Mouse (Mus musculus) G1E (cell line): Measurements from ENCODE around the gene Mrpl48. TPM values are rescaled to one million over a fixed set of nuclear protein-coding genes. Genes with fewer than 3 reads are reported as not detected.
A peak's percentile ranks its signal among the peaks of the same experiment; 100 is the strongest.

ENCODE experiments used
- ATAC-seq: 2 replicates; pipeline ENCODE4 v1.8.0; 2016; ENCODE audit warnings: mild to moderate bottlenecking; ENCODE audit not compliant: insufficient number of reproducible peaks, poor library complexity, low FRiP score, severe bottlenecking; ENCODE audit errors: extremely low read depth
- DNase-seq: peaks from one replicate; pipeline ENCODE4 v3.0.0; 2012; ENCODE audit warnings: low spot score
- H3K27me3 ChIP-seq: 2 replicates; pipeline ENCODE4 v1.6.1; 2012; ENCODE audit warnings: mild to moderate bottlenecking, low read length, inconsistent platforms; ENCODE audit not compliant: insufficient read depth
- H3K36me3 ChIP-seq: replicated peaks from 2 replicates; pipeline ENCODE3; 2012; ENCODE audit warnings: mild to moderate bottlenecking, inconsistent platforms
- H3K4me1 ChIP-seq: 2 replicates; pipeline ENCODE4 v1.6.1; 2012; ENCODE audit warnings: low read depth, low read length, inconsistent platforms, mixed read lengths; ENCODE audit not compliant: insufficient read depth
- H3K4me3 ChIP-seq: 2 replicates; pipeline ENCODE4 v1.5.1; 2012; ENCODE audit warnings: low read depth, mild to moderate bottlenecking, inconsistent platforms, low read length, moderate library complexity, mixed read lengths
- H3K9me3 ChIP-seq: replicated peaks from 2 replicates; pipeline ENCODE4 v1.6.1; 2012; ENCODE audit warnings: inconsistent platforms
- CTCF ChIP-seq: IDR thresholded peaks from 2 replicates; pipeline ENCODE4 v1.5.1; 2012; ENCODE audit warnings: low read depth, low read length, inconsistent platforms, mixed read lengths
- GATA1 ChIP-seq: IDR thresholded peaks from 2 replicates; pipeline ENCODE4 v1.6.1; 2012; ENCODE audit warnings: borderline replicate concordance, low read length, inconsistent platforms, mixed read lengths
- GATA2 ChIP-seq: IDR thresholded peaks from 2 replicates; pipeline ENCODE4 v1.6.1; 2012; ENCODE audit warnings: low read depth, low read length, inconsistent platforms, borderline replicate concordance
- POLR2AphosphoS5 ChIP-seq: IDR thresholded peaks from 2 replicates; pipeline ENCODE4 v1.6.1; 2012; ENCODE audit warnings: low read depth, low read length, inconsistent platforms; ENCODE audit not compliant: insufficient replicate concordance
- TAL1 ChIP-seq: conservative IDR thresholded peaks from 2 replicates; pipeline ENCODE4 v1.6.1; 2012; ENCODE audit warnings: low read depth, low read length, inconsistent platforms, mixed read lengths
- polyA plus RNA-seq: library from polyadenylated mRNA; stranded (reverse); fragments of >175 nt; gene quantifications from 2 replicates; pipeline ENCODE4 v1.2.3, GENCODE M21; 2012
- total RNA-seq, 2 experiments: library from RNA; stranded (forward) in 1 of 2; stranded (reverse) in 1 of 2; fragments of 200-1000 nt in 1 of 2; fragments of >200 nt in 1 of 2; fragmentation: Nextera tagmentation in 1 of 2; gene quantifications; 2 replicates each; pipeline ENCODE4 v1.2.3; 2014 to 2017

Mrpl48 gene
- total and polyA plus RNA-seq, 3 experiments, result 1.7 to 46.0 (median 19.4) TPM

DNA sequence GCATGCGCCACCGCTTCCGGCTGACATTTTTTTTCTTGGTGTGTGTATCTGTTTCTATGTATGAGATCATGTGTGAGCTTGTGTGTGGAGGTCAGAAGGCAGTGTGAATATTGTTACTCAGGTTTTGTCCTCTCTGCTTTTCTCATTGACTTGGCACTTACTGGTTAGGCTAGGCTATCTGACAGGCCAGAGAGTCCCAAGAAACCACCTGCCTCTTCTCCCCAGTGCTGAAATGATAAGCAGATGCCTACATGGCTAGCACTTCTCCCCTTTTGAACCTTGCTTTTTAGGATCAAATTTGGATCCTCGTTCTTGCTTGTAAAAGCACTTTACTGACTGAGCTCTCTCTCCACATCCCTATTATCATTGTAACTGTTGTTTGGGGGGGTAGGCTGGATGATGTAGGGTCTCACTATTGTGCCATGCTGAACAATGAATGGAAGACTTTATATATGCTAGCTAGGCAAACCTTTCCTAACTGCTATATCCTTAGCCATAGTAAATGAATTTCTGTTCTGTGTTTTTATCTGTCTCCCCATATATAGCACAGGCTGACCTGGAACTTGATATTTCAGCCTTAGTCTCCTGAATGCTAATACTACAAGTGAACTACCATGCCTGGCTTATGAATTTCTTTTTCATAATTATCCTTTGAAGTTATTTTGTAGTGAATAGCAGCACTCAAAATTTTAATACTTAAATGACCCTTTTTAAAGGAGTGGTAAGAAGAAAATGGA lies 8.2 kb upstream of the Mrpl48 start:
- H3K4me3 ChIP-seq, result no peak overlapping the region
- DNase-seq (no peak), ATAC-seq (no peak)
- H3K36me3 ChIP-seq, result peaks cover 20% of the 10 kb centered on the region
- no peaks in the 10 kb centered on the region for H3K27me3 ChIP-seq
- H3K9me3 ChIP-seq, result no peaks in the 10 kb centered on the region
- no peak for TF ChIP-seq POLR2AphosphoS5
- TF ChIP-seq CTCF, result no peak
- TF ChIP-seq GATA1, result no peak
- peak; percentile 32 for TF ChIP-seq TAL1
- TF ChIP-seq GATA2, result no peak
- peaks cover 23% of the 10 kb centered on the region for H3K4me1 ChIP-seq

DNA sequence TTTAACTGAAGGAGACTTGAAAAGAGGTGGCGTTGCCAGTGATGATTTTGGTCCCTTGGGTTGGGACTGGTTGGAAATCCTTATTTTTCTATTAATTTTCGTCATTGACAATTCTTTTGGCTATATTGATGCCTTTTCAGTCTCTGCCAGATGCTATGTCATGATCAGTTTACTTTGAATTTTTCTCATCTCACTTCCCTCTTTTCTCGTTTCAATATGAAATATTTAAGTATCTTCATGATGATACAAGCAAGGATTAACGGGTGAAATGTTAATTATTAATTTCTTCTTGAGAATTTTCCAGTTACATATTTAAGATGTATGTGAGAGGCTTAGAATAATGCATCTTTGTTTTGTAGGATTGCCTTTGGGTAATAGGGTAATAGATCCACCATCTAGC lies 809 bp upstream of the Mrpl48 start:
- TF ChIP-seq CTCF, result no peak
- TF ChIP-seq GATA2, result no peak
- TF ChIP-seq GATA1, result no peak
- no peak for TF ChIP-seq POLR2AphosphoS5
- no peak for TF ChIP-seq TAL1

DNA sequence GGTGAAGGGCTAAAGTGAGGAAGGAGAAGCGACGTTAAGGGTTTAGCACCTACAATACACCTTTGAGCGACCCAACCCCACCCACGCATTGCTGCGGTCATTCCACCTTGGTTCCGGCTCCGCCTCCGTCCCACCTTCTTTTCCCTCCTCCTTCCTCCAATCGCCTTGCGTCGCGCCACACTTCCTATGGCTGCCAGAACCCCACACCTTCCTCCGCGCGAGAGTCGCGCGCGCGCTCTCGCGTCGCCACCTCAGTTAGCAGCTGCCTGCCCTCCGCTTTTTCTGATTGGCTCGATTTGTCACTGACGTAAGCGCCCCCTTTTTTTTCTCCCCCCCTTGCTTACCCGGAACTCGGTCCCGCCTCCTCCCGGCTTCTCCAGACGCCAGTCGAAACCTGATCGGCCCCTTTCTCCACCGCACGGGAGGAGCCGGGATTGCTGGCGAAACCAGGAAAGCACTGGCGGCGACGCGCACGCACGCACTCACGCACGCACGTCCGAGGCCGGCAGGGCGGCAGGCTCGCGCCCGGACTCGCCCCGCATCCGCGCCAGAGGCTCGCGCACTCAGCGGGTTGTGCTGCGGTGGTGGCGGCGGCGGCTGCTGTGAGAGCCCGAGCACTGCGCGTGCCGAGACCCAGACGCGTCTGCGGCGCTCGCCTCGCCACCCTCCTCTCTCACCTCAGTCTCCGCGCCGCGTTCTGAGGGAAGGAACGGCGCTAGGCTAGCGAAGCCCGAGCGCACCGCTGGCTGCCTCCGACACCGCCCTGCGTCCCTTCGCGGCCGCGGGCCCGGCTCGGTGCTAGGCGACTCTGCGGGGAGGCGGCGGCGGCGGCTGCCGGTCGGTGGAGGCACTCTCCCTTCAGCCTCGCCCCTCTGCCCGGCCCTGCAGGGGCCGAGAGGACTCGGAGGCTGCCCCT lies 629 bp downstream of the Mrpl48 start, which contains the start of gene Rab6a:
TSS of gene Rab6a (plus strand) at position 197 of the 916 bp plus-strand sequence.
- peak; percentile 96 for ATAC-seq

More for the DNA sequence above, 809 bp upstream of the Mrpl48 start:
- Histone ChIP-seq H3K4me1 (peaks cover 25% of the 10 kb centered on the region), H3K36me3 (peaks cover 6% of the 10 kb centered on the region), H3K27me3 (no peaks in the 10 kb centered on the region; the same call in 1 of the 2 replicates), H3K4me3 (peak overlapping the region; percentile 98), H3K9me3 (no peaks in the 10 kb centered on the region)
- ATAC-seq (no peak), DNase-seq (no peak)

DNA sequence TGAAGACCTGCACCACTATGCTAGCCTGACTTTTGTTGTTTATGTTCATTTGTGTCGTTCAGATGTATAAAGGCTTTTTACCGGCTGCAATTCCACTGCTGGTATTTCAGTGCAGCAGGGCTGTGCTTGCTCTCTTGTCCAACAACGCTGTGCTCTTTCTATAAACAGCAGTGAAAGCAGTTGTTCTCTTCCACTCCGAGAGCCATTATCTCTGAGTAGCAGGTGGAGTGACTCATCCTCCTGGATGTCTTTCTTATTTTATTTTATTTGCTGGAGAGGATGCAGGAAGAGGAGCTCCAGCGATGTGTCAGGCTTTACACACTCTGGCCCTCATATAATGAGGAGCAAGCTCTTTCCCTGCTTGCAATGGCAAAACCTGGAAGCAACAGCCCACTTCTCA lies 7.9 kb downstream of the Mrpl48 start:
- no peak for DNase-seq
- ATAC-seq, result no peak
- no peak for TF ChIP-seq TAL1
- no peak for TF ChIP-seq GATA1
- no peak for TF ChIP-seq GATA2
- TF ChIP-seq CTCF, result no peak
- TF ChIP-seq POLR2AphosphoS5, result no peak
- Histone ChIP-seq H3K27me3 (no peaks in the 10 kb centered on the region; the same call in 1 of the 2 replicates), H3K36me3 (no peaks in the 10 kb centered on the region), H3K4me1 (peaks cover 3% of the 10 kb centered on the region; the same call in 1 of the 2 replicates), H3K9me3 (no peaks in the 10 kb centered on the region), H3K4me3 (no peak overlapping the region)

More for the DNA sequence above, 629 bp downstream of the Mrpl48 start, which contains the start of gene Rab6a:
- TF ChIP-seq POLR2AphosphoS5 (0 out of 2 replicates have a peak, but pooled peaks have one; percentile 18), CTCF (no peak)
- Histone ChIP-seq H3K27me3 (no peaks in the 10 kb centered on the region; the same call in 1 of the 2 replicates), H3K4me1 (peaks cover 24% of the 10 kb centered on the region), H3K4me3 (peak within 1 kb of the TSS; percentile 98), H3K9me3 (no peaks in the 10 kb centered on the region), H3K36me3 (peaks cover 5% of the 10 kb centered on the region)
- DNase-seq, result peak; percentile 95

DNA sequence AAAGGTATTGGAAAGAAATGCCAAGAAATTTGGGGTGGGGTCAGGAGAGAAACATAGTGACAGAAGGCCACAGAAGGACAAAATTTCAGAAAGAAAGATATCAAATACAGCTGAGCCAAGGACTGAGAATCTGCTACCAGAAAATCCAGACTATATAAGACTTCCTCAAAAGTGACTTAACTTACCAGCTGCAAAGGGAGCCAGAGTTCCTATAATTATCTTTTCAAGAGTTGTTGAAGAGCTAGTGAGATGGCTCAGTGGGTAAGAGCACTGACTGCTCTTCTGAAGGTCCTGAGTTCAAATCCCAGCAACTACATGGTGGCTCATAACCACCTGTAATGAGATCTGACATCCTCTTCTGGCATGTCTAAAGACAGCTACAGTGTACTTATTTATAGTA lies 14.8 kb downstream of the Mrpl48 start:
- no peak overlapping the region for H3K4me3 ChIP-seq
- TF ChIP-seq GATA1 (no peak), POLR2AphosphoS5 (no peak), TAL1 (no peak), CTCF (no peak), GATA2 (no peak)
- no peaks in the 10 kb centered on the region for H3K36me3 ChIP-seq
- H3K9me3 ChIP-seq, result no peaks in the 10 kb centered on the region
- ATAC-seq (no peak), DNase-seq (no peak)
- H3K4me1 ChIP-seq, result peaks cover 12% of the 10 kb centered on the region
- H3K27me3 ChIP-seq, result no peaks in the 10 kb centered on the region

DNA sequence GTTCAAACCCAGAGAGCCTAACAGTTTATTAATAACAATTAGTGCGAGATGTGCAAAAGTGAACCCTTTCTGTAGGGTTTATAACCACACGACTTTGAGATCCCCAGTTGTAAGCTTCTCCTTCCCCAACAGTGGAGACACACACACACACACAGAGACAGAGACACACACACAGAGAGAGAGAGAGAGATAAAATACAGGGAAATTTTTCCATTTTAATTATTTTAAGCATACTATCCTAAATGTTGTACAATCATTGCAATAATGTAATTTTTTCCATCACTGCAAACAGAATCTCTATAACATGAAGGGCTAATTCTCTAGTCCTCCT lies 16.6 kb downstream of the Mrpl48 start:
- H3K4me1 ChIP-seq, result peaks cover 14% of the 10 kb centered on the region
- DNase-seq (no peak), ATAC-seq (no peak)
- no peaks in the 10 kb centered on the region for H3K36me3 ChIP-seq
- H3K27me3 ChIP-seq, result no peaks in the 10 kb centered on the region
- peak overlapping the region; percentile 75; the same call in 1 of the 2 replicates for H3K4me3 ChIP-seq
- no peaks in the 10 kb centered on the region for H3K9me3 ChIP-seq
- TF ChIP-seq GATA2 (no peak), TAL1 (no peak), CTCF (no peak)
